Mouse (Mus musculus) cerebellum, adult 9-10 months (tissue): ENCODE measurements around the gene M6pr.
"Not testable (repeated sequence)": the region's sequence is repeated elsewhere in the genome, so short reads cannot be mapped to it uniquely, and the experiment has no call there.

Experiments used
- DNase-seq: peaks from one replicate; pipeline ENCODE4 v3.0.0; 2022

The M6pr gene

GRCm38 (mm10) chr6:122343719-122344118 is 35.2 kb downstream of the M6pr start:
- DNase-seq = no peak

- no peak for DNase-seq
Measured at GRCm38 (mm10) chr6:122344386-122345116, 36.0 kb downstream of the M6pr start.

- DNase-seq = no peak
Measured at GRCm38 (mm10) chr6:122345731-122346130, 37.2 kb downstream of the M6pr start.

GRCm38 (mm10) chr6:122346399-122346798 is 37.9 kb downstream of the M6pr start:
- DNase-seq = no peak

GRCm38 (mm10) chr6:122347326-122347725 is 38.8 kb downstream of the M6pr start:
- not testable (repeated sequence) for DNase-seq

- no peak for DNase-seq
Measured at GRCm38 (mm10) chr6:122355909-122356308, 47.4 kb downstream of the M6pr start.

- no peak for DNase-seq
Measured at GRCm38 (mm10) chr6:122357089-122357488, 48.6 kb downstream of the M6pr start.

- no peak for DNase-seq
Measured at GRCm38 (mm10) chr6:122365706-122366105, 57.2 kb downstream of the M6pr start.

GRCm38 (mm10) chr6:122366287-122366686 is 57.8 kb downstream of the M6pr start:
- no peak for DNase-seq

- DNase-seq = no peak
Measured at GRCm38 (mm10) chr6:122366976-122367375, 58.5 kb downstream of the M6pr start.
